Mouse (Mus musculus) lung, embryonic 15.5 days (tissue): ENCODE results near the gene Bmp7. TPM values are rescaled to one million over a fixed set of nuclear protein-coding genes. Genes with fewer than 3 reads are reported as not detected.

ENCODE experiments used
- ATAC-seq: fragments of 200-750 bp; cut with Nextera tagmentation; 2 replicates; pipeline ENCODE4 v1.8.0; 2017; ENCODE audit warnings: moderate number of reproducible peaks, borderline replicate concordance; ENCODE audit not compliant: low FRiP score, low TSS enrichment; ENCODE audit errors: extremely low read depth
- H3K27ac ChIP-seq: fragments of 300-500 bp; sonication (generic); 2 replicates; pipeline ENCODE4 v1.5.1; 2015; ENCODE audit warnings: moderate library complexity, mild to moderate bottlenecking, inconsistent platforms
- H3K27me3 ChIP-seq: fragments of 300-500 bp; sonication (generic); 2 replicates; pipeline ENCODE4 v1.6.1; 2015; ENCODE audit warnings: inconsistent platforms
- H3K36me3 ChIP-seq: fragments of 300-500 bp; sonication (generic); 2 replicates; pipeline ENCODE4 v1.6.1; 2015; ENCODE audit warnings: inconsistent platforms
- H3K4me1 ChIP-seq: fragments of 300-500 bp; sonication (generic); 2 replicates; pipeline ENCODE4 v1.6.1; 2015; ENCODE audit warnings: inconsistent platforms
- H3K4me2 ChIP-seq: fragments of 300-500 bp; sonication (generic); 2 replicates; pipeline ENCODE4 v1.6.1; 2015; ENCODE audit warnings: inconsistent platforms, mild to moderate bottlenecking, moderate library complexity
- H3K4me3 ChIP-seq: fragments of 300-500 bp; sonication (generic); 2 replicates; pipeline ENCODE4 v1.5.1; 2015; ENCODE audit warnings: mild to moderate bottlenecking, inconsistent platforms
- H3K9ac ChIP-seq: fragments of 300-500 bp; sonication (generic); 2 replicates; pipeline ENCODE4 v1.6.1; 2015; ENCODE audit warnings: inconsistent platforms
- H3K9me3 ChIP-seq: fragments of 300-500 bp; sonication (generic); 2 replicates; pipeline ENCODE4 v1.6.1; 2016; ENCODE audit warnings: inconsistent platforms
- WGBS: fragments of 180-500 bp; shearing (Covaris S2); methylation state at CpG from one replicate; pipeline ENCODE4 v1.1.7; 2015; 5-methylcytosine and 5-hydroxymethylcytosine counted together
- polyA plus RNA-seq: library from polyadenylated mRNA; unstranded; fragments of >200 nt; fragmentation: Nextera tagmentation; extraction: Ambion mirVana; gene quantifications from 2 replicates; pipeline ENCODE4 v1.2.1, GENCODE M21; 2015

Gene Bmp7
- polyA plus RNA-seq, 1 experiment from 2014 or later: 7.8 TPM

- H3K9me3 ChIP-seq: no peaks in the 10 kb centered on the region
- H3K4me1 ChIP-seq: no peaks in the 10 kb centered on the region
- no peak overlapping the region for H3K9ac ChIP-seq
- no peak for ATAC-seq
- no peak overlapping the region for H3K4me2 ChIP-seq
- WGBS: 74% methylated on average over 5 of the region's 5 CpGs
- H3K27me3 ChIP-seq: no peaks in the 10 kb centered on the region
- no peaks in the 10 kb centered on the region for H3K36me3 ChIP-seq
- H3K4me3 ChIP-seq: no peak overlapping the region
- no peak overlapping the region for H3K27ac ChIP-seq
These were observed 26.4 kb upstream of the Bmp7 start for GRCm38 (mm10) chr2:172966480-172966879.

GRCm38 (mm10) chr2:172965249-172965648 is 25.1 kb upstream of the Bmp7 start:
- Histone ChIP-seq H3K9me3 (no peaks in the 10 kb centered on the region), H3K4me2 (no peak overlapping the region), H3K9ac (no peak overlapping the region), H3K4me1 (no peaks in the 10 kb centered on the region), H3K36me3 (no peaks in the 10 kb centered on the region), H3K27me3 (no peaks in the 10 kb centered on the region), H3K27ac (no peak overlapping the region), H3K4me3 (no peak overlapping the region)
- no peak for ATAC-seq
- WGBS: 22% methylated on average over 11 of the region's 11 CpGs

GRCm38 (mm10) chr2:172961211-172961610 is 21.1 kb upstream of the Bmp7 start:
- 51% methylated on average over 6 of the region's 6 CpGs for WGBS
- H3K4me2 ChIP-seq: no peak overlapping the region
- H3K36me3 ChIP-seq: no peaks in the 10 kb centered on the region
- H3K4me1 ChIP-seq: peaks cover 8% of the 10 kb centered on the region
- no peak overlapping the region for H3K4me3 ChIP-seq
- ATAC-seq: no peak
- no peak overlapping the region for H3K27ac ChIP-seq
- no peaks in the 10 kb centered on the region for H3K27me3 ChIP-seq
- H3K9ac ChIP-seq: no peak overlapping the region
- 0 out of 2 replicates have a peak, but pooled peaks cover 1% of the 10 kb centered on the region for H3K9me3 ChIP-seq

GRCm38 (mm10) chr2:172960350-172960749 is 20.2 kb upstream of the Bmp7 start:
- Histone ChIP-seq H3K27ac (no peak overlapping the region), H3K27me3 (no peaks in the 10 kb centered on the region), H3K36me3 (no peaks in the 10 kb centered on the region), H3K9ac (no peak overlapping the region), H3K4me1 (peaks cover 8% of the 10 kb centered on the region), H3K4me3 (no peak overlapping the region), H3K9me3 (0 out of 2 replicates have a peak, but pooled peaks cover 3% of the 10 kb centered on the region), H3K4me2 (no peak overlapping the region)
- no peak for ATAC-seq
- 82% methylated on average over 3 of the region's 3 CpGs for WGBS

GRCm38 (mm10) chr2:172959006-172959768 is 19.1 kb upstream of the Bmp7 start:
- Histone ChIP-seq H3K4me2 (no peak overlapping the region), H3K27me3 (no peaks in the 10 kb centered on the region), H3K9me3 (0 out of 2 replicates have a peak, but pooled peaks cover 3% of the 10 kb centered on the region), H3K9ac (no peak overlapping the region), H3K4me3 (no peak overlapping the region), H3K36me3 (no peaks in the 10 kb centered on the region), H3K27ac (no peak overlapping the region), H3K4me1 (peaks cover 8% of the 10 kb centered on the region)
- ATAC-seq: no peak
- 43% methylated on average over 13 of the region's 13 CpGs for WGBS

- no peak overlapping the region for H3K27ac ChIP-seq
- no peak overlapping the region for H3K4me2 ChIP-seq
- ATAC-seq: peak; percentile 40; the same call in 1 of the 2 replicates
- no peak overlapping the region for H3K9ac ChIP-seq
- H3K27me3 ChIP-seq: no peaks in the 10 kb centered on the region
- H3K36me3 ChIP-seq: no peaks in the 10 kb centered on the region
- WGBS: 15% methylated on average over 5 of the region's 5 CpGs
- H3K4me1 ChIP-seq: peaks cover 8% of the 10 kb centered on the region
- 0 out of 2 replicates have a peak, but pooled peaks cover 3% of the 10 kb centered on the region for H3K9me3 ChIP-seq
- no peak overlapping the region for H3K4me3 ChIP-seq
These were observed 18.5 kb upstream of the Bmp7 start for GRCm38 (mm10) chr2:172958579-172958978.

GRCm38 (mm10) chr2:172951976-172952375 is 11.9 kb upstream of the Bmp7 start:
- Histone ChIP-seq H3K27ac (no peak overlapping the region), H3K4me2 (no peak overlapping the region), H3K9ac (no peak overlapping the region), H3K36me3 (no peaks in the 10 kb centered on the region), H3K4me1 (peaks cover 9% of the 10 kb centered on the region; the same call in 1 of the 2 replicates), H3K27me3 (no peaks in the 10 kb centered on the region), H3K9me3 (0 out of 2 replicates have a peak, but pooled peaks cover 3% of the 10 kb centered on the region), H3K4me3 (no peak overlapping the region)
- WGBS: 80% methylated on average over 2 of the region's 2 CpGs
- ATAC-seq: no peak

- no peaks in the 10 kb centered on the region for H3K9me3 ChIP-seq
These were observed 10.6 kb upstream of the Bmp7 start for GRCm38 (mm10) chr2:172950722-172951121.

GRCm38 (mm10) chr2:172950119-172950676 is 10.1 kb upstream of the Bmp7 start:
- Histone ChIP-seq H3K4me1 (peaks cover 9% of the 10 kb centered on the region; the same call in 1 of the 2 replicates), H3K4me2 (no peak overlapping the region), H3K9ac (no peak overlapping the region), H3K27me3 (no peaks in the 10 kb centered on the region), H3K9me3 (no peaks in the 10 kb centered on the region), H3K36me3 (no peaks in the 10 kb centered on the region), H3K4me3 (no peak overlapping the region), H3K27ac (no peak overlapping the region)
- ATAC-seq: no peak
- WGBS: 44% methylated on average over 9 of the region's 9 CpGs

More at GRCm38 (mm10) chr2:172950722-172951121, 10.6 kb upstream of the Bmp7 start:
- Histone ChIP-seq H3K27ac (no peak overlapping the region), H3K27me3 (no peaks in the 10 kb centered on the region), H3K36me3 (no peaks in the 10 kb centered on the region), H3K4me3 (no peak overlapping the region), H3K4me1 (peaks cover 9% of the 10 kb centered on the region; the same call in 1 of the 2 replicates), H3K4me2 (no peak overlapping the region), H3K9ac (no peak overlapping the region)
- 31% methylated on average over 11 of the region's 11 CpGs for WGBS
- no peak for ATAC-seq

- peaks cover 9% of the 10 kb centered on the region; the same call in 1 of the 2 replicates for H3K4me1 ChIP-seq
- H3K4me3 ChIP-seq: no peak overlapping the region
- 37% methylated on average over 5 of the region's 5 CpGs for WGBS
- no peak overlapping the region for H3K9ac ChIP-seq
- no peaks in the 10 kb centered on the region for H3K36me3 ChIP-seq
- ATAC-seq: no peak
- no peaks in the 10 kb centered on the region for H3K9me3 ChIP-seq
- H3K27me3 ChIP-seq: peaks cover 4% of the 10 kb centered on the region; the same call in 1 of the 2 replicates
- H3K4me2 ChIP-seq: no peak overlapping the region
- H3K27ac ChIP-seq: no peak overlapping the region
These were observed 8.9 kb upstream of the Bmp7 start for GRCm38 (mm10) chr2:172949051-172949450.

GRCm38 (mm10) chr2:172940799-172941163 is 660 bp upstream of the Bmp7 start:
- Histone ChIP-seq H3K4me1 (peaks cover 52% of the 10 kb centered on the region), H3K9me3 (no peaks in the 10 kb centered on the region), H3K27ac (peak overlapping the region; percentile 88), H3K27me3 (peaks cover 61% of the 10 kb centered on the region), H3K36me3 (no peaks in the 10 kb centered on the region), H3K4me2 (peak overlapping the region; percentile 100), H3K4me3 (peak overlapping the region; percentile 69), H3K9ac (peak overlapping the region; percentile 64)
- ATAC-seq: no peak
- under 1% methylated on average over 13 of the region's 13 CpGs for WGBS

GRCm38 (mm10) chr2:172939639-172940002 is 500 bp downstream of the Bmp7 start:
- peak; percentile 4; the same call in 1 of the 2 replicates for ATAC-seq
- Histone ChIP-seq H3K9ac (peak overlapping the region; percentile 64), H3K36me3 (no peaks in the 10 kb centered on the region), H3K27me3 (peaks cover 63% of the 10 kb centered on the region), H3K4me3 (peak overlapping the region; percentile 69), H3K27ac (peak overlapping the region; percentile 88), H3K4me2 (peak overlapping the region; percentile 100), H3K9me3 (no peaks in the 10 kb centered on the region), H3K4me1 (peaks cover 63% of the 10 kb centered on the region)
- WGBS: under 1% methylated on average over 24 of the region's 26 CpGs
